Mouse (Mus musculus) embryonic facial prominence, embryonic 11.5 days (tissue): ENCODE data around the gene Ocln. TPM values are rescaled to one million over a fixed set of nuclear protein-coding genes. Genes with fewer than 3 reads are reported as not detected.
A peak's percentile ranks its signal among the peaks of the same experiment; 100 is the strongest.

ENCODE experiments used
- ATAC-seq: fragments of 200-750 bp; cut with Nextera tagmentation; replicated peaks from 2 replicates; pipeline ENCODE4 v1.8.0; 2017; ENCODE audit warnings: low read depth; ENCODE audit not compliant: insufficient number of reproducible peaks, low FRiP score, low TSS enrichment
- DNase-seq: peaks from one replicate; pipeline ENCODE4 v3.0.0-alpha.2; 2015; ENCODE audit warnings: low spot score
- H3K27ac ChIP-seq: fragments of 300-500 bp; sonication (generic); replicated peaks from 2 replicates; pipeline ENCODE4 v1.5.1; 2014; ENCODE audit warnings: mild to moderate bottlenecking, low read depth, low read length, control low read depth
- H3K27me3 ChIP-seq: fragments of 300-500 bp; sonication (generic); 2 replicates; pipeline ENCODE4 v1.6.1; 2014; ENCODE audit warnings: mild to moderate bottlenecking, low read length, moderate library complexity, mixed read lengths; ENCODE audit not compliant: control insufficient read depth, insufficient read depth
- H3K36me3 ChIP-seq: fragments of 300-500 bp; sonication (generic); replicated peaks from 2 replicates; pipeline ENCODE4 v1.6.1; 2014; ENCODE audit warnings: low read depth, mild to moderate bottlenecking, low read length, moderate library complexity, mixed read lengths; ENCODE audit not compliant: control insufficient read depth, insufficient read depth
- H3K4me1 ChIP-seq: fragments of 300-500 bp; sonication (generic); 2 replicates; pipeline ENCODE4 v1.6.1; 2014; ENCODE audit warnings: low read length, mixed read lengths; ENCODE audit not compliant: control insufficient read depth, insufficient read depth
- H3K4me2 ChIP-seq: fragments of 300-500 bp; sonication (generic); 2 replicates; pipeline ENCODE4 v1.6.1; 2014; ENCODE audit warnings: low read depth, mild to moderate bottlenecking, control low read depth, low read length, moderate library complexity
- H3K4me3 ChIP-seq: fragments of 300-500 bp; sonication (generic); 2 replicates; pipeline ENCODE4 v1.5.1; 2014; ENCODE audit warnings: low read depth, low read length, control low read depth
- H3K9ac ChIP-seq: fragments of 300-500 bp; sonication (generic); replicated peaks from 2 replicates; pipeline ENCODE4 v1.6.1; 2014; ENCODE audit warnings: mild to moderate bottlenecking, control low read depth, low read length
- H3K9me3 ChIP-seq: fragments of 300-500 bp; sonication (generic); replicated peaks from 2 replicates; pipeline ENCODE4 v1.6.1; 2016; ENCODE audit warnings: mild to moderate bottlenecking, low read length, inconsistent platforms, mixed read lengths; ENCODE audit not compliant: control insufficient read depth
- WGBS: fragments of 180-500 bp; shearing (Covaris S2); extraction: QIAGEN DNeasy Blood & Tissue Kit; methylation state at CpG from one replicate; pipeline ENCODE4 v1.1.7; 2014; 5-methylcytosine and 5-hydroxymethylcytosine counted together
- polyA plus RNA-seq: library from polyadenylated mRNA; unstranded; fragments of >200 nt; fragmentation: Nextera tagmentation; extraction: Ambion mirVana; gene quantifications from 2 replicates; pipeline ENCODE4 v1.2.1, GENCODE M21; 2014

The Ocln gene
- 6.7 and 7.5 TPM in 2 replicates for polyA plus RNA-seq

DNA sequence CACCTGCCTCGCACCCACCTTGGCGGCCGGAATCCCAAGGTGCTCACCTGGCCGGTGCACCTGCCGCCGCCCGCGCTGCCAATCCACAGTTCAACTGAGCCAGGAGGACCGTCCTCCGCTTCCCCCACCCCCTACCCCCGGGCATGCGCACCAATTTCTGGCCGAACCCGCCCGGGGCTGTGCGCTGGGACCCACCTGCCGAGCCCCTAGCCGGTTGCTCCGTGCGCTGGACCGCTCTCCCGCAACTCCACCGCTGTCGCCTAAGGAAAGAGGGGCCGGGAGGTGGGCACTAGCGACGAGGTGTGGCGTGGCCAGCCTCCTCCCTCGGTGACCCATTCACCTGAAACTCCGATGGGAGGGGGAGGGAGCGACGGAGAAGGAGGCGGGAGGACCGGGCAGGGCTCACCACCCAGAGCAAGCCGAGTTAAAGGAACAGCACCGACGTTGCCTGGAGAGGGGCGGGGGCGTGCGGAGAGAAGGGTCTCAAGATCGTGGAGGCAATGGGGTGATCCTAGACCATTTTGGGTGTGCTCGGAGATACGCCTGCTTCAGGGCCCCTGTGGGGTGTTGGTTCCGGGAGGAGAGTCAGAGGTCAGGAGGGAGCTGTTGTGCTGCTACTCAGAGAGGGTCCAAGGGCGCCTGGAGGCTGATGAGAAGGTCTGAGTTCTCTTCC, at the start of gene Ocln:
TSS of gene Ocln (minus strand) at position 350 of the 673 bp plus-strand sequence.
- Histone ChIP-seq H3K9ac (peak within 1 kb of the TSS; percentile 4), H3K4me2 (peak within 1 kb of the TSS; percentile 98), H3K4me3 (peak within 1 kb of the TSS; percentile 56), H3K9me3 (no peaks in the 10 kb centered on the region), H3K36me3 (no peaks in the 10 kb centered on the region), H3K27me3 (peaks cover 24% of the 10 kb centered on the region), H3K27ac (no peak within 1 kb of the TSS), H3K4me1 (peaks cover 5% of the 10 kb centered on the region; the same call in 1 of the 2 replicates)
- DNase-seq = peak; percentile 55
- ATAC-seq = peak; percentile 66; the same call in 1 of the 2 replicates
- WGBS = under 1% methylated on average over 44 of the region's 45 CpGs

DNA sequence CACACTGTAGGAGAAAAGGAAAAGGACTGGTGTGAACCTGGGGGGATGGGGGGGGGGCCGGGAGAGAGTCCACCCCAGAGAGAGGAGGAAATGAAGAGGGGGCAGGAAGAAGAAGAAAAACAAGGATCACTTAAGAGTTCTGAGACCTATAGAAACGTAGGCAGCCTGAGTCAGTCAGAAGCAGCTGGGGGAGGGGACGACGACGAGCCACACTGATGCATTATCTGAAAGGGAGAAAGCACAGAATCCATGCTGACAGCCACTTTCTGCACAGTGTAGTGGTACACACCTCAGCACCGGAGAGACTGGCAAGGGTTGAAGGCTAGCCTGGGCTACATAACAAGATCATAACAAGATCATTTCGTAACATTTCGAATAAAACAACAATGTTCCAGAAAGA, 48.5 kb upstream of the Ocln start:
- no peaks in the 10 kb centered on the region for H3K9me3 ChIP-seq
- no peaks in the 10 kb centered on the region for H3K4me1 ChIP-seq
- H3K36me3 ChIP-seq = no peaks in the 10 kb centered on the region
- DNase-seq = no peak
- no peaks in the 10 kb centered on the region for H3K27me3 ChIP-seq
- no peak overlapping the region for H3K9ac ChIP-seq
- H3K27ac ChIP-seq = no peak overlapping the region
- WGBS = 59% methylated on average over 8 of the region's 8 CpGs
- H3K4me2 ChIP-seq = no peak overlapping the region
- H3K4me3 ChIP-seq = no peak overlapping the region
- no peak for ATAC-seq

DNA sequence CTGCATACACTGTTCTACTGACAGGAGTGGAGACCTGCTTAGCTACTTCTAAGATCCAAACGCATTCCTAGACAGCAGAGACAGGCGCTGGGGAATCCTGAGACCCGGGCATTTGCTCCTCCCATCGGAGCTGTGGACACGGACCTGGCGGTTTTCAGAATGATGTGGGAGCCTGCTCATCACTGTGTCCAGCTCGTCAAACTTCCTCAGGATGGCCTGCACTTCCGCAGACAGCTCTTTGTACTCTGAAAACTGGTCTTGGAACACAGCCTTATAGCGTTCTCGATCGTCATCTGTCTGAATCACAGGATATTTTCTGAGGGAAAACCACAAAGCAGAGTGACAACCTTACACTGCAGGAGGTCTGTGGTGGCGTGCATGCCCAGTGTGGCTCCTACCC, 47.8 kb upstream of the Ocln start:
- WGBS = 79% methylated on average over 12 of the region's 12 CpGs
- Histone ChIP-seq H3K4me1 (no peaks in the 10 kb centered on the region), H3K9me3 (no peaks in the 10 kb centered on the region), H3K4me3 (no peak overlapping the region), H3K4me2 (no peak overlapping the region), H3K9ac (no peak overlapping the region), H3K27me3 (no peaks in the 10 kb centered on the region), H3K36me3 (no peaks in the 10 kb centered on the region), H3K27ac (no peak overlapping the region)
- ATAC-seq (no peak), DNase-seq (no peak)

DNA sequence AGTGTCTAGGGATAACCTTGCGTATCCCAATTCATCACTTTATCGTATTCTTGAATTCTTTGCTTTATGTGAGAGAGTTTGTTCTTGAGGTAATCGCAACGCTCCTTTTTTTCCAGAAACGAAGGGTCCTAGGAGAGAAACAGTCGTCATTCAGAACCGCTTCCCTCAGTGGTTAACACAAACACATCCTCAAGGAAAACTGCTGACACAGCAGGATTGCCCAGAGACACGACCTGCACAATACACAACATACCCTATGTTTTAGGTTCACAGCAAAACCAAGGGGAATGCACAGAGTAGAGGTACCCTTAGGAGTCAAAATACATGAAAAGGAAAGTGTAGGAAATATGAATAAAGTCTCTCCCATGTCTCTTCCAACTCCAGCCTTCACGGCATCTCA, 44.8 kb upstream of the Ocln start:
- H3K4me1 ChIP-seq = no peaks in the 10 kb centered on the region
- no peak overlapping the region for H3K27ac ChIP-seq
- H3K9ac ChIP-seq = no peak overlapping the region
- no peaks in the 10 kb centered on the region for H3K9me3 ChIP-seq
- ATAC-seq = no peak
- no peak for DNase-seq
- H3K27me3 ChIP-seq = no peaks in the 10 kb centered on the region
- no peak overlapping the region for H3K4me2 ChIP-seq
- H3K36me3 ChIP-seq = no peaks in the 10 kb centered on the region
- H3K4me3 ChIP-seq = no peak overlapping the region
- 81% methylated on average over 9 of the region's 9 CpGs for WGBS

DNA sequence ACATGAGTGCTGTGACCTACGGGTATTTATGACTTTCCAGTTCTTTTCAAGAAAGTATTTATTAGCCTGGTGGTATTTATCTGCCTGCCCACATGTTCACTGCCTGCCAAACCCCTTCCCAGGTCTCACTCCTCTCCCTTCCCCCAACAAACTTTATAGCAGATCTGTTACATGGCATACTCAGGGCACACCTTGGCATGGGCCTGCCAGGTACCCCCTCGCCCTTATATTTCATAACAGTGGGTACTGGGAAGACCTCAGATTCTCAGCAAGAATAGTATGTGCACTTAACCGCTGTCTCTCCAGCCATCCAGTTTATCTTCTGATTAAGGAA, 43.0 kb upstream of the Ocln start:
- no peaks in the 10 kb centered on the region for H3K4me1 ChIP-seq
- 90% methylated on average over 3 of the region's 3 CpGs for WGBS
- no peak overlapping the region for H3K27ac ChIP-seq
- no peaks in the 10 kb centered on the region for H3K9me3 ChIP-seq
- H3K27me3 ChIP-seq = no peaks in the 10 kb centered on the region
- H3K4me3 ChIP-seq = no peak overlapping the region
- no peak for ATAC-seq
- H3K9ac ChIP-seq = no peak overlapping the region
- no peak for DNase-seq
- no peaks in the 10 kb centered on the region for H3K36me3 ChIP-seq
- H3K4me2 ChIP-seq = no peak overlapping the region

DNA sequence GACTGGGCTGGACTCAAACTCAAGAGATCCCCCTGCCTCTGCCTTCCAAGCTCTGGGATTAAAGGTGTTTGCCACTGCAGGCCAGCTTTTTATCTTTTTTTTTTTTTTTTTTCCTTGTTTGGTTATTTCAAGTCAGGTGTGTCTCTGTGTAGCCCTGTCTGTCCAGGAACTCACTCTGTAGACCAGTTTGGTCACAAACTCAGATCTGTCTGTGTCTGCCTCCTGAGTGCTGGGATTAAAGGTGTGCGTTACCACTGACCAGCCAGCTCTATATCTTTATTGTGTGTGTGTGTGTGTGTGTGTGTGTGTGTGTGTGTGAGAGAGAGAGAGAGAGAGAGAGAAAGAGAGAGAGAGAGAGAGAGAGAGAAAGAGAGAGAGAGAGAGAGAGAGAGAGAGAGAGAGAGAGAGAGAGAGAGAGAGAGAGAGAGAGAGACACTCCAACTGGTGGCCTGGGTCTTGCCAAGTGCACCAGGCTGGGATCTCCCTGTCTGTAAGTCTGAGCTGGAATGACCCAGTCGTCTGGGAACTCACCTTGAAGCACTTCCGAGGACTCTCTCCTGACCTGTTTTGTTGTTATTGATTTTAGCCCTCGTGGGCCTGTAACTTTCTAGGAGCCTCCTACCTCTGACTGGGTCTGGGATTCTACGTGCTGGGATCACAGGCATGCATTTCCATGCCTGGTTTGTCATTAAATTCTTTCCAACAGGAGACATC, 42.5 kb upstream of the Ocln start:
- Histone ChIP-seq H3K36me3 (no peaks in the 10 kb centered on the region), H3K4me2 (no peak overlapping the region), H3K4me3 (no peak overlapping the region), H3K27ac (no peak overlapping the region), H3K27me3 (no peaks in the 10 kb centered on the region), H3K9me3 (no peaks in the 10 kb centered on the region), H3K4me1 (no peaks in the 10 kb centered on the region), H3K9ac (no peak overlapping the region)
- WGBS = 71% methylated on average over 5 of the region's 5 CpGs
- ATAC-seq (no peak), DNase-seq (no peak)

DNA sequence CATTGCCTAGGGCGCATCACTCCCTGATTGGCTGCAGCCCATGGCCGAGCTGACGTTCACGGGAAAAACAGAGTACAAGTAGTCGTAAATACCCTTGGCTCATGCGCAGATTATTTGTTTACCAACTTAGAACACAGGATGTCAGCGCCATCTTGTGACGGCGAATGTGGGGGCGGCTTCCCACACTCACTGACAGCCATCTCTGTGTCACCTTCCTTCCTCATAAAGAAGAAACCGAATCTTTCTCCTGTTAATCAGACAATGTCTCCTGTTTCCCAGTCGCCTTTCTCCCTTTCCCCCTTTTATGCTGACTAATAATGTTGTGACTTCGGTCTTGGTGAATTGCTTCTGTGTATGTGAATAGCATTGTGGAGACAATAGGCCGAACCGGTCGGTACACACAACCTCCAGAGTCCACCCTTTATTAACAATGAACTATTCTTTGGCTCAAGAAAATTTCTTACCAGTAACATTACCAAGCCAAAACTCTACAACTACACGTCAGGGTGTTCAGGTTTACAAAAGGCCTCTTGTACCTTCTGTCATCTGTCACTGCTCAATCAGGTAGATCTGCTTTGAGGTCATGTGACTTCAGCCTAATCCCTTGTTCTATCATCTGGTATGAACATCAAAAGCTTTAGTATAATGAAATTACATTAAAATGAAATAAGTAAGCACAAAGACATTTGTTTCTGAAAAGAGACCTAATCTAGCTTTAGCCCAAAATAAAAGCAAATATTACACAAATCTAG, 41.7 kb upstream of the Ocln start:
- DNase-seq (no peak), ATAC-seq (no peak)
- Histone ChIP-seq H3K4me2 (no peak overlapping the region), H3K4me3 (no peak overlapping the region), H3K4me1 (no peaks in the 10 kb centered on the region), H3K36me3 (no peaks in the 10 kb centered on the region), H3K27me3 (no peaks in the 10 kb centered on the region), H3K27ac (no peak overlapping the region), H3K9ac (no peak overlapping the region), H3K9me3 (no peaks in the 10 kb centered on the region)
- WGBS = 65% methylated on average over 11 of the region's 17 CpGs

DNA sequence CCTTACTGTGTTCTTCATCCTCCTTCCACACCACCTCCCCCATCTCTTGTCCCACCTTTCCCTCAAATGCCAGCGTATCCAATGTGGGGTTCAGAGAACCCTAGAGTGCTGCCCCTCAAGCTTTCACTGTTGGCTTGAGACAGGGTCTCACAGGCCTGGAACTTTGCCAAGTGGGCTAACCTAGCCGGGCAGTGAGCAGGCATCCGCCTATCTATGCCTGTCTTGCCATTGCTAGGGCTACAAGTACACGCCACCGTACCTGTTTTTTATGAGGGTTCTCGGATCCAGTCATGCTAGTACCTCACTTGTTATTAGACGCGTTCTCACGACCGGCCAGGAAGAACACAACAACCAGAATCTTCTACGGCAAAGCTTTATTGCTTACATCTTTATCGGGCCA, 36.1 kb upstream of the Ocln start:
- DNase-seq (no peak), ATAC-seq (no peak)
- no peaks in the 10 kb centered on the region for H3K4me1 ChIP-seq

More for the DNA sequence above, 36.1 kb upstream of the Ocln start:
- H3K9ac ChIP-seq = no peak overlapping the region
- H3K4me3 ChIP-seq = no peak overlapping the region
- 90% methylated on average over 11 of the region's 12 CpGs for WGBS
- no peaks in the 10 kb centered on the region for H3K36me3 ChIP-seq
- no peak overlapping the region for H3K4me2 ChIP-seq
- no peak overlapping the region for H3K27ac ChIP-seq
- H3K27me3 ChIP-seq = no peaks in the 10 kb centered on the region
- H3K9me3 ChIP-seq = no peaks in the 10 kb centered on the region
